Mouse (Mus musculus) cerebellum, adult 2 months (tissue): ENCODE measurements around the gene Purb. TPM values are rescaled to one million over a fixed set of nuclear protein-coding genes. Genes with fewer than 3 reads are reported as not detected.
"Not testable (repeated sequence)": the region's sequence is repeated elsewhere in the genome, so short reads cannot be mapped to it uniquely, and the experiment has no call there.

ENCODE experiments used
- DNase-seq, 2 experiments: peaks; one replicate each; pipeline ENCODE4 v3.0.0; 2021
- H3K27ac ChIP-seq: fragments of 200-500 bp; 2 replicates; pipeline ENCODE4 v1.5.1; 2012; ENCODE audit warnings: low read length, control low read depth, inconsistent platforms; ENCODE audit not compliant: insufficient read depth
- H3K27me3 ChIP-seq: fragments of 200-500 bp; 2 replicates; pipeline ENCODE4 v1.6.1; 2012; ENCODE audit warnings: inconsistent platforms, mild to moderate bottlenecking, low read length, moderate library complexity; ENCODE audit not compliant: control insufficient read depth, insufficient read depth
- H3K4me1 ChIP-seq: fragments of 200-500 bp; 2 replicates; pipeline ENCODE4 v1.6.1; 2011; ENCODE audit warnings: low read length; ENCODE audit not compliant: control insufficient read depth, insufficient read depth
- H3K4me3 ChIP-seq: fragments of 200-500 bp; replicated peaks from 2 replicates; pipeline ENCODE3; 2011; ENCODE audit warnings: mild to moderate bottlenecking, low read depth, low read length, control low read depth; ENCODE audit not compliant: insufficient read depth
- CTCF ChIP-seq: fragments of 200-500 bp; IDR thresholded peaks from 2 replicates; pipeline ENCODE4 v1.5.1; 2011; ENCODE audit warnings: low read depth, mild to moderate bottlenecking, control low read depth, low read length, moderate library complexity, borderline replicate concordance; ENCODE audit not compliant: insufficient read depth
- POLR2A ChIP-seq: fragments of 200-500 bp; IDR thresholded peaks from 2 replicates; pipeline ENCODE4 v1.6.1; 2011; ENCODE audit warnings: low read length, control low read depth, borderline replicate concordance; ENCODE audit not compliant: insufficient read depth
- WGBS: fragments of 180-500 bp; shearing (Covaris S2); methylation state at CpG from one replicate; pipeline ENCODE4 v1.1.7; 2018; 5-methylcytosine and 5-hydroxymethylcytosine counted together
- polyA plus RNA-seq: library from polyadenylated mRNA; depleted of rRNA; stranded (reverse); fragments of >200 nt; gene quantifications from 2 replicates; pipeline ENCODE4 v1.2.3, GENCODE M21; 2012

Purb gene
- polyA plus RNA-seq, 1 experiment = 76.9 TPM

DNA sequence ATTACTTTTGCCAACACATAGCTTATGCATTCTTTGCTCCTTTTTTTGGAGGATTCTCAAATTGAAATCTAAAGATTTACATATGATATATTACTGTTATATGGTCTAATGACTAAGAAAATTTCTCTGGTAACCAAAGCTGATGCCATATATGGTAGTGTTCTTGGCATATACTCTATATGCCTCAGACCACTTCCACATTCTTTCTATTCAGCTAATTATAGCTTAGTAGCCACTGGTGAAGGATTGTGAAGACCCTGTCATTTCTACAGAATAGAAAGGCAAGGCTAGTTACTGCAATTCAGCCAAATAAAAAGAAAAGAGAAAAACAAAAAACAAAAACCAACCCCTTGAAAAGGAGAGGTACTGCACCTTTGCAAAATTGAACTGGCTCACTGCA lies 3.6 kb downstream of the Purb start:
- Histone ChIP-seq H3K4me1 (peaks cover 9% of the 10 kb centered on the region; the same call in 1 of the 2 replicates), H3K27me3 (no peaks in the 10 kb centered on the region), H3K4me3 (peak overlapping the region; percentile 38), H3K27ac (no peak overlapping the region)
- no peak for DNase-seq
- TF ChIP-seq CTCF (no peak), POLR2A (no peak)

DNA sequence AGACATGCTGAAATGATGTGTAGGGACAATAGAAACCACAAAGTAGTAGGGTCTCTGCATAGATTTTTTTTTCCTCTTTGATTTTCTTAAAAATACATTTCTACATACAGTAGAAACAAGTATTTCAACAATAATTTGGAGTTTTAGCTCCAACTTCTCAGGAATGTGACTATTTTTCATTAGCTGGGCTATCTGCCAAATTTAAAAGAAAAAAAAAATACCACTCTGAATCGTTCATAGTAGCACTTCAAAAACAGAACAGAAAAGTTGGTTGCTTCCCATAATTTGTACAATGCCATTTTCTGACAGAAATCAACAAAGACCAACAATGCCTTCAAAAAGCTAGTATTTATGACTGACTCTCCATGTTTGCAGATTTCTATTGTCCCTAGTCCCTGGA lies 4.2 kb downstream of the Purb start:
- Histone ChIP-seq H3K27ac (no peak overlapping the region), H3K4me3 (peak overlapping the region; percentile 37), H3K27me3 (no peaks in the 10 kb centered on the region), H3K4me1 (peaks cover 9% of the 10 kb centered on the region; the same call in 1 of the 2 replicates)
- WGBS = 0% methylated on average over 1 of the region's 1 CpGs
- no peak for TF ChIP-seq POLR2A
- no peak for TF ChIP-seq CTCF
- DNase-seq = no peak

DNA sequence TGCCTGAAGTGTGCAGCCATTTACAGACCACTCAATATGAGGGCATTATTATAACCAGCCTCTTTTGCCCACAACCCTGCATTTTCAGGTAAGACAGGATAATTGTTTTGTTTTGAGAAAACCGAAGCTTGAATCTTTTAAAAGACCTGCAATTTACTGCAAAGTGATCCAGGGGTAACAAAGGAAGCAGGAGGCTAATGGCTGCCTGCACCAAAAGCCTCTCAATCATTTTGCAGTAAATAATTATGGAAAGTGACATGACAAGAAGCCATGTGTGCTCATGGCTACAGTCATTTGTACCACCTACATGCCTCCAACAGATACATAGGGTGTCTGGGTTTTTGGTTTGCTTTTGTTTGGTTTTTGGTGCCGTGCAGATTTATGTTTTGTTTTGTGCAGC lies 4.7 kb downstream of the Purb start:
- Histone ChIP-seq H3K4me3 (peak overlapping the region; percentile 52), H3K27me3 (no peaks in the 10 kb centered on the region), H3K27ac (no peak overlapping the region), H3K4me1 (peaks cover 9% of the 10 kb centered on the region; the same call in 1 of the 2 replicates)
- no peak for DNase-seq
- WGBS = 14% methylated on average over 2 of the region's 2 CpGs
- TF ChIP-seq POLR2A (no peak), CTCF (no peak)

GRCm38 (mm10) chr11:6468541-6468940 lies 7.2 kb downstream of the Purb start:
- 8% methylated on average over 2 of the region's 2 CpGs for WGBS
- TF ChIP-seq CTCF (no peak), POLR2A (no peak)
- H3K27ac ChIP-seq = no peak overlapping the region
- H3K4me3 ChIP-seq = no peak overlapping the region
- H3K27me3 ChIP-seq = no peaks in the 10 kb centered on the region
- peak in 1 of 2 experiments; percentile 29 for DNase-seq
- H3K4me1 ChIP-seq = peaks cover 9% of the 10 kb centered on the region; the same call in 1 of the 2 replicates

- DNase-seq = peak; percentile 71 to 73
- no peak overlapping the region for H3K27ac ChIP-seq
- WGBS = 14% methylated on average over 4 of the region's 4 CpGs
- TF ChIP-seq CTCF = peak; percentile 63; the same call in 1 of the 2 replicates
- TF ChIP-seq POLR2A = no peak
- peaks cover 6% of the 10 kb centered on the region; the same call in 1 of the 2 replicates for H3K4me1 ChIP-seq
- H3K4me3 ChIP-seq = no peak overlapping the region
- H3K27me3 ChIP-seq = no peaks in the 10 kb centered on the region
Observed at GRCm38 (mm10) chr11:6465122-6465521, 10.6 kb downstream of the Purb start.

DNA sequence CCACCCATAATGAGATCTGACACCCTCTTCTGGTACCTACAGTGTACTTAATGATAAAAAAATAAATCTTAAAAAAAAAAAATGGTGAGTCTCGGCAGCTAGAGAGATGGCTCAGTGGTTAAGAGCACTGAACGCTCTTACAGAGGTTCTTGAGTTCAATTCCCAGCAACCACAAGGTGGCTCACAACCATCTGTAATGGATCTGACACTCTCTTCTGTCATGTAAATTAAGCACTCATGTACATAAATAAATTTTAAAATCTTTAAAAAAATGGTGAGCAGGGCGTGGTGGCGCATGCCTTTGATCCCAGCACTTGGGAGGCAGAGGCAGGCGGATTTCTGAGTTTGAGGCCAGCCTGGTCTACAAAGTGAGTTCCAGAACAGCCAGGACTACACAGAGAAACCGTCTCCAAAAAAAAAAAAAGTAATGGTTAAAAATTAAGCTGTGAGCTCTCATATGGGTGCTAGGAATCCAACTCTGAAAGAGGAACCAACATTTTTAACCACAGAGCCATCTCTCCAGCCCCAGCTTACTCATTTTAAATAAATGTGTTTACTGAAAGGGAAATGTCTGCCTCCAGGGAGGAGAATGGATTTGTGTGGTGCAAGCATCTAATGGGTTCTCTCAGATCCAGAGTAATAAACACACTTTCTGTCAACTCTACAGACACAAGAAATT lies 12.4 kb downstream of the Purb start:
- DNase-seq = no peak
- H3K27me3 ChIP-seq = no peaks in the 10 kb centered on the region
- no peak for TF ChIP-seq CTCF
- TF ChIP-seq POLR2A = no peak
- no peak overlapping the region for H3K4me3 ChIP-seq
- H3K4me1 ChIP-seq = peaks cover 3% of the 10 kb centered on the region; the same call in 1 of the 2 replicates
- 86% methylated on average over 6 of the region's 6 CpGs for WGBS
- no peak overlapping the region for H3K27ac ChIP-seq

- DNase-seq = no peak
- no peaks in the 10 kb centered on the region for H3K27me3 ChIP-seq
- WGBS = 71% methylated on average over 6 of the region's 6 CpGs
- H3K27ac ChIP-seq = no peak overlapping the region
- H3K4me1 ChIP-seq = no peaks in the 10 kb centered on the region
- H3K4me3 ChIP-seq = no peak overlapping the region
- TF ChIP-seq CTCF (no peak), POLR2A (no peak)
Observed at GRCm38 (mm10) chr11:6456083-6456482, 19.6 kb downstream of the Purb start.

GRCm38 (mm10) chr11:6448155-6448554 lies 27.6 kb downstream of the Purb start:
- H3K27me3 ChIP-seq, H3K27ac ChIP-seq, DNase-seq, H3K4me3 ChIP-seq, H3K4me1 ChIP-seq: not testable (repeated sequence)
- 96% methylated on average over 5 of the region's 5 CpGs for WGBS
